Mouse (Mus musculus): ENCODE results near the gene Ivd. TPM values are rescaled to one million over a fixed set of nuclear protein-coding genes. Genes with fewer than 3 reads are reported as not detected.
A peak's percentile ranks its signal among the peaks of the same experiment; 100 is the strongest.

The Ivd gene
- total RNA-seq (2021): 100 to 1,000 TPM in 1 of 2 experiments, 10 to 100 TPM in 1; 99.8 to 106 TPM

DNA sequence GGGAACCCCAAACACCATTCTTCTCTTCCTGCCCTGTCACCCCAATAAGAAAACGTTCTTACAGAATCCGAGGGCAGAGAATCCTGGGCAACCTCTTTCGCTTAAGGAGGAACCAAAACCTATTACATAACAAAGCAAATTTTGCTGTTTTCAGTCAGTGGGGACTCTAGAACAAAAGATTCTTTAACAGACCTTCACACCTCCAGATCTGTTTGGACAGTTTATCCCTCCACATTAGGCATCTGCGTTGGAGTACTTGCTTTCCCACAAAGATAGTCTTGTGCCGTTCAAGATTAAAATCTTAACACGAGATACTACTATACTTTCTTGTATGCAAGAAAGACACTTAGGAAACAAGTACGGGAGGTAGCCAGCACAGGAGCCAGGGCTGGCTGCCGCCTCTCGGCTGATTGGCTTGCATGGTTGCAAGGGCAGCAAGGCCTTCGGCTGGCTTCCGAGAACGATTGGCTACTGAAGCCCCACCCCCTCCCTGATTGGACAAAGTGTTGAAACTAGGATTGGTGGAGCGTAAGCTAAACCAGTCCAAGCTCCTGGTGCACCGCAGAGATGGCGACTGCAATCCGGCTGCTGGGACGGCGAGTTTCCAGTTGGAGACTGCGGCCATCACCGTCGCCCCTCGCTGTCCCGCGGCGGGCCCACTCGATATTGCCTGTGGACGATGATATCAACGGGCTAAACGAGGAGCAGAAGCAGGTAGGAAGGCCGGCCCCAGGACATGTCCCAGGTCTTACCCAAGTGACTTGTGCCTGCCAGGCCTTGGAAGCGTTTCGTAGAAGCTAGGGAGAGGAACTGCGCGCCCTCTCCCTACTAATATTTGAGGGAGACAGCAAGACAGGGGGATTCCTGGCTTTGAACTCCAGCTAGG, at the start of gene Ivd:
Gene Ivd, plus strand, starts transcription at position 501 of the 886 bp plus-strand sequence.
- peak; percentile 90 for DNase-seq

DNA sequence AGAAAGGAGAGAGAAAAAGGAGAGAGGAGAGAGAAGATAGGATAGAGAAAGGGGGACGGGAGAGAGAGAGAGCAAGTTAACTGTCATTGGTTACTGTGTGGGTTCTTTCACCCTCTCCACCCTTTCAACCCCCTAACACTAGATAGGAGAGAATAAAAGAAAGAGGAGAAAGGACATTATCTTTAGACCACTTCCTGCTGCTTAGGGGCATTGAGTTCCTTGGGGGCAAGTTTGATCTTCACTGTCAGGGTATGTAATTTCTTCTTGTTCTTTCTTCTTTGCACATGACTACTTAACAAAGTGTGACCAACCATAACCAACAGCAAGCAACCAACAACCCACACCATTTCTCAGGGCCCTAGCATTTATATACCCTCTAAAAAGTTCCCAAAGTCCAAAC, 49.0 kb upstream of the Ivd start:
- DNase-seq: no peak

DNA sequence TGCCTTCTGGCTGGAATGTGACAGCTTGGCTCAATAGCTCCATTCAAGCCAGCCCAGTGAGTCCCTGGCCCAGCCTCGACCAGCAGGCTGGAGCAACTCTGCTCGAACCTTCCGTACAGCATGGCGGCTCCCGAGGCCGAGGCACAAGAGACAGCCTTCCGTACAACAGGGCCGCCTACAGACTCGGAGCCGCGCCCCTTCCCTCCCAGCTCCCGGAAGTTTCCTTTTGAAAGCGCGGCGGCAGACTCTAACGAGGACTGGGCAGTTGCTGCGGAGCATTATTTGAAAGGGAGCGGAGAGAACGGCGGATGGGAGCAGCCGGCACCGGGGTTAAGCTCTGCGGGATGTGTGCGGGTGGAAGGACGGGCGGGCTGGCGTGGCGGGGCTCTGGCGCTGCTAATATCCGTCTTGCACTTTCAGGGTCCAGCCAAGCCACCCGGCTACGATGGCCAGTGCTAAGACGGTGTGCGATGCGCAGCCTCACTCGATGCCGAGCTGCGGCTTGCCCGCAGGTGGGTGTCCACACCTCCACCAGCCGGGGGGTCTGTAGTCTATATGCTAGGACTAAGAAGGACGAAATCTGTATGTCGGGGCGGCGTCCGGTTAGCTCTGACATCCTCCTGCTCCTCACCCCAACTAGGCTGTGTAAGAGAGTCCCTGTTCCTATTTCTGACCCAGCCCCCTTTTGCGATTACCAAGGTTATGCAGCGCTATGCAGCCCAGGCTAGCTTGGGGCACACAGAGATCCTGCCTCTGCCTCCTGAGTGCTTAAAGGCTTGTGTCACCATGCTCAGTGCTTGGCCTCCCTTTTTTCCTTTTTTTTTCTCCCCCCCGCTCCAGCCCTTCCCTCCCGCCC, 47.5 kb upstream of the Ivd start, which contains the start of gene Knstrn:
Gene Knstrn, plus strand, starts transcription at position 23 of the 856 bp plus-strand sequence.
- peak; percentile 83 to 88 for DNase-seq

DNA sequence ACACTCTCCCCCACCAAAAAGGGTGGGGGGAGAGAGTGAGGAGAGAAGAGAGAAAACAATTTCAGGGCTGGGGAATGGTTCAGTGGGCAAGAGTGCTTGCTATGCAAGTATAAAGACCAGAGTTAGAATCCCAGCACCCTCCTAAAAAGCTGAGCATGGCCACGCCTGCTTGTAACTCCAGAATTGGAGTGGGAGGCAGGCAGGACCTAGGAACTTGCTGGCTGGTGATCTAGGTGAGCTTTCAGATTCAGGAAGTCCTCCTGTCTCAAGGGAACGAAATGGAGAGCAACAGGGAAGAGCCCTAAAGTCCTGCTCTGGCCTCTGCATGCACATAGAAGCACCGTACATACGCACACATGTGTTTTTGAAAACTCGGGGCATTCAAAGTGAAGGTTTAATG, 39.0 kb upstream of the Ivd start:
- DNase-seq: no peak

DNA sequence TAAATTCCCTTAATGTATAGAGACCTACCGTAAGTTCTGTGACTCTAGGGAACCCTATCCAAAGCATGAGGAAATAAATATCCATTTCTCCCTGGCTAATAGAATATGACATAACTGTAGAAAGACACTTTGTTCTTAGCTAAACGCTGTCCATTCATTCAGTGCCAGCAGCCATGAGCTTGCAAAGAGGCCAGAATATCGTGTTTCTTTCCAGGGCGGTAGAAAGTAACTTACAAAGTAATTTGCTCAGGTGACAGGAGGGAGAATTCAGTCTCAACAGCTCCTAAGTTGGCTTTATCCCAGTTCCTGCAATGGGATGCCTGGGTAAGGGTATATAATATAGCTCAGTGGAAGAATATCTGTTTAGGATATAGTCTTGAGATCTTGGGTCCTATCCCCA, 37.4 kb upstream of the Ivd start:
- no peak for DNase-seq

GRCm38 (mm10) chr2:118829096-118829495, 32.7 kb upstream of the Ivd start:
- DNase-seq: no peak

GRCm38 (mm10) chr2:118834061-118834460, 27.7 kb upstream of the Ivd start:
- no peak for DNase-seq

- no peak for DNase-seq
Observed at GRCm38 (mm10) chr2:118835115-118835514, 26.6 kb upstream of the Ivd start.

DNA sequence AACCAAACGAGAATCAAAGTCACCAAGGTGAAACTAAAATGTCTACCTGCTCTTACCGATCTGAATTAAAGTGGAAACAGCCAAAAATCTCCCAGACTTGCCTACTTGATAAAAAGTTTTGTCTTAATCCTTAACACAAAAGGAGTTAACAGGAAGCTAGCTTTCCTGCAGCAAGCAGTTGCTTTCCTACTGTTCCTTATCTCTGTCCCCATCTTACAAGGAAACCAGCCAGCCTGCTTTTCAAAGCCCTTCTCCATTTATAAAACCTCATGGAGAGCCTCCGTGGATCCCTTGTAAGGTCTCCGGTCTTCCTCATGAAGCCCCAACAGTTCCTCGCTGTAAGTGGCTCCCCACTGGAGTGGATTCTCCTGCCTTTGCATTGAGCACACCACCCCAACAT, 23.4 kb upstream of the Ivd start:
- no peak for DNase-seq

GRCm38 (mm10) chr2:118841186-118841585, 20.6 kb upstream of the Ivd start:
- no peak for DNase-seq

DNA sequence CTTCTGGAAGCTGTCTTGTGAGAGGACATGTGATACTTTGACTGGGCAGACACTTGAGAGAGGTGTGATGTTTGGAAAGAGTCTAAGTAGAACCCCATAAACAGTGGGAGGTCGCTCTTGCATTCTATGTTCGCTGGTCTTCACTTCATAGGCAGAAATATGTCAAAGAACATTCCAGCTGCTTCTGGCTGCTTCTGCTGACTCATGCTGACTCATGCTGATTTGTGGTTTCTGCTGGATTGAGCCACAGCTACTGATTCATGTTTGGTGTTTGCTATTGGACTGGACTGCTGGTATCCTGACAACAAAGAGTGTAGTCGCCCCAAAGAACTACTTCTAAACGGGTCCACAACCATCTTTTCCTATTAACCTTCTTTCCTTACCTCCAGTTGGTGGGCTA, 20.0 kb upstream of the Ivd start:
- DNase-seq: no peak

- no peak for DNase-seq
Observed at GRCm38 (mm10) chr2:118844427-118844826, 17.3 kb upstream of the Ivd start.

GRCm38 (mm10) chr2:118846246-118846645, 15.5 kb upstream of the Ivd start:
- DNase-seq: no peak

- no peak for DNase-seq
Observed at GRCm38 (mm10) chr2:118851756-118852155, 10.0 kb upstream of the Ivd start.

GRCm38 (mm10) chr2:118862340-118862675, 554 bp downstream of the Ivd start:
- DNase-seq: no peak

DNA sequence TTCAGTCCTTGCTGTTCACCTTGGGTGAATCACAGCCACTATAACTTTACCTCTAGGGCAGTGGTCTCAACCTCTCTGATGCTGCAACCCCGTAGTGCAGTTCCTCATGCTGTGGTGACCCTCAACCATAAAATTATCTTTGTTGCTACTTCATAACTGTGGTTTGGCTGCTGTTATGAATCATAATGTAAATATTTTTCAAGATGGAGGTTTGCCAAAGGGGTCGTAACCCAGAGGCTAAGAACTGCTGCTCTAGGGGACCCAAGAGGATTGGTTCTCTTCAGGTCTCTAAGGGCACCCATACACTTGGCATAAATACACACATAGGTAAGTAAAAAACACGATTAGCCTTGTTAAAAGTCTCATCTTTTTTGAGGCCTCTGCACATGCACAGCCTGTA, 8.8 kb downstream of the Ivd start:
- no peak for DNase-seq

- DNase-seq: peak; percentile 15 to 27
Observed at GRCm38 (mm10) chr2:118871032-118871431, 9.3 kb downstream of the Ivd start.

- DNase-seq: no peak
Observed at GRCm38 (mm10) chr2:118873018-118873417, 11.3 kb downstream of the Ivd start.

- no peak for DNase-seq
Observed at GRCm38 (mm10) chr2:118873890-118874430, 12.2 kb downstream of the Ivd start.

DNA sequence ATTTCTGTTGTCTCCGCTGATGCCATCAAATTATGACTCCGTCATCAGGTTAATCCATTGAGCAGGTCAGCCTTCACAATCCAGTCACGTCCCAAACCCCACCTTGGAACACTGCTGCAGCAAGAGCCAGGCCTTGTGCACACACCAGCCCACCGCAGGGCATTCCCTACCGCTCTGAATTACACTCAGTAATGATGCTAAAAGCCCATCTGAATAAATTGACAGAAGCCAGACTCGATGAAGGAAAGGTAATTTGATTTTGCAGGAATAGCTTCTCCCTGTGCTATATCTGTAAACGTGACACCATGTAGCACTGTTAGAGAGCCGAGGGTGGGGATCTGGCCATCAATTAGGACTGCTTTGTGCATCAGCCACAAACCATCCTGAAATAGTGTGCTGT, 13.6 kb downstream of the Ivd start:
- DNase-seq: no peak

DNA sequence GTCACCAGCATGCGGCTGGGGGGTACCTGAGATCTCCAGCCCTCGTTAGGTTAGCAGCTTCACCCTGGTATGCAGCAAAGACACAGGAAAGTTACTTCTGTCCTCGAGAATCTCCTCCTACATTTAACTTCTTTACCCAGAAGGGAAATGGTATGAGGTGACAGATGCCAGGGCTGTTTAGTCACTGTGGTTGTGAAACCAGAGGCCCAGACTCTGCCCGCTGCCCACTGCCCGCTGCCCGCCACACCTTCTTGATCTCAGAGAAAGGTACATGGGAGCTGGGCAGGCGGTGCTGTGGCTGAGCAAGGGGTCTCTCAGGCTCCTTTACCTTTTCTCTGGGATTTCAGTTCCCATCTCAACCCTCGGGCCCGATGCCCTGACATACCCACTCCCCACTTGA, 14.7 kb downstream of the Ivd start:
- no peak for DNase-seq

DNA sequence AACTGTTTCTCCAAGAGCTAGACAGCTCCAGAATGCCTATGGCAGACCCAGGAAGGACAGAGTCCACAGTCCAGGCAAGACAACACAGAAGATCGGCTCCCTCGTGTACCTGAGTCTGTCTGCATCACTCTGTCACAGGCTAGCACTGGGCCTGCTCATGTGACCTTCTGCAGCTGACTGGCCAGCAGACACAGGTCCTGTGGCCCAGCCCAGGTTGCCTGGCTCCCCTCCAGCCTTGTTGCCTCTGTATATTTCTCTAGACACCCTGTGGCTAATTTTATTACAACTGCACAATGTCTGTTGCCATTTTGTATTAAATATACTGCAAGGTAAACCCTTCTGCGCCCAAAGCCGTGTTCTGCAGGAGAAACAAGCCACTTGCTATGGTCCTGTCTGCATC, 19.3 kb downstream of the Ivd start:
- no peak for DNase-seq

- DNase-seq: no peak
Observed at GRCm38 (mm10) chr2:118881956-118882355, 20.2 kb downstream of the Ivd start.

Measured in layer of hippocampus, postnatal 36 days (tissue).